In the genomic region with DNA sequence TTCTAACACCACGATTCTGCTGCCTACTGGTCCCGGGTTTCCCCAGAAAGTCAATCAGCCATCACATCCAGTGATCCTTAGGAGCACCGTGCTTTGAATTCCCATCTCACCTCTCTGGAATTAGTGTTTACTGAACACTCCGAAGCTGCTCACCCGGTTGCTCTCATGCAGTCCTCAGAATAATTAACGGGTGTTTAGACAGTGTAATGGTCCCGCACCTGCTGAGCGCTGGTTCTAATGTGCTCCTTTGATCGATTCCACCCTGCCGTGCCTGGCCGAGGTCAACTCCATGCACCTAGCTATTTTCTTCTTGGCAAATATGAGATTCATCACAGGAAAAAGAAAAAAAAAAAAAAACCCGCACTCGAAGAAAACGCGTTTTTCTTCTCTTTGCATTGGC, we compare ENCODE assay signal across 16 mouse cellular contexts. TPM values are rescaled to one million over a fixed set of nuclear protein-coding genes. Genes with fewer than 3 reads are reported as not detected.
DNase-seq lines count a peak whose midpoint lies in the region; ATAC-seq and TF ChIP-seq lines count a peak whose summit lies in the region.
"Had no signal": no experiment of that assay in that cellular context is flagged by ENCODE, and none has a peak within 500 bp of the region (broad histone marks: within the 10 kb centered on the region; RNA-seq: fewer than 3 reads in every experiment).

No protein-coding gene starts in this region.

- H3K36me3 ChIP-seq in hindbrain, embryonic 12.5 days: no peaks in the 10 kb centered on the region
- no peaks in the 10 kb centered on the region for H3K36me3 ChIP-seq in hindbrain, embryonic 10.5 days
- H3K36me3 ChIP-seq in E14TG2a.4 (ENCODE audit: insufficient read depth, low read length): peaks cover 31% of the 10 kb centered on the region
- H3K36me3 ChIP-seq in forebrain, embryonic 16.5 days (ENCODE audit: control insufficient read depth, insufficient read depth): no peaks in the 10 kb centered on the region
- H3K36me3 ChIP-seq in limb, embryonic 13.5 days: no peaks in the 10 kb centered on the region

- no peak overlapping the region for H3K9ac ChIP-seq in hindbrain, embryonic 12.5 days
- no peak overlapping the region for H3K9ac ChIP-seq in forebrain, embryonic 16.5 days (replicated peaks; ENCODE audit: low read depth, low read length)
- H3K9ac ChIP-seq in limb, embryonic 13.5 days: no peak overlapping the region

- no peak overlapping the region for H3K4me2 ChIP-seq in hindbrain, embryonic 12.5 days (replicated peaks)
- peak overlapping the region; percentile 43 for H3K4me2 ChIP-seq in forebrain, embryonic 16.5 days (ENCODE audit: low read length)
- H3K4me2 ChIP-seq in limb, embryonic 13.5 days (replicated peaks): peak overlapping the region; percentile 37; the same call in 1 of the 2 replicates

- peaks cover 2% of the 10 kb centered on the region; the same call in 1 of the 2 replicates for H3K27me3 ChIP-seq in hindbrain, embryonic 12.5 days
- peaks cover 36% of the 10 kb centered on the region for H3K27me3 ChIP-seq in hindbrain, embryonic 10.5 days (ENCODE audit: insufficient read depth, poor library complexity, severe bottlenecking)
- peaks cover 12% of the 10 kb centered on the region for H3K27me3 ChIP-seq in E14TG2a.4 (ENCODE audit: insufficient read depth, low read length)
- H3K27me3 ChIP-seq in forebrain, embryonic 16.5 days (replicated peaks; ENCODE audit: control insufficient read depth, insufficient read depth, low read length): no peaks in the 10 kb centered on the region
- peaks cover 21% of the 10 kb centered on the region for H3K27me3 ChIP-seq in limb, embryonic 13.5 days
- H3K27me3 ChIP-seq: Patski had no signal

- ATAC-seq in hindbrain, embryonic 12.5 days (ENCODE audit: low FRiP score): no peak
- no peak for ATAC-seq in forebrain, embryonic 16.5 days
- ATAC-seq in limb, embryonic 13.5 days (ENCODE audit: low FRiP score, low read depth): no peak
- ATAC-seq: CD4-positive, CD25-positive, alpha-beta regulatory T cell, adult 4 months; Patski had no signal

- no peak for DNase-seq in hindbrain, embryonic 10.5 days (ENCODE audit: low spot score)
- no peak for DNase-seq in layer of hippocampus, postnatal 36 days
- DNase-seq in adrenal gland, adult 8-10 months: no peak
- no peak for DNase-seq in thymus, postnatal 10 days (ENCODE audit: low spot score in 2 of 2)
- DNase-seq: adrenal gland, adult 2 months; cerebellum, adult 11-12 months; embryo, embryonic 11 days; kidney, adult 11 months; thymus, postnatal 36 days had no signal

- no peak overlapping the region for H3K4me3 ChIP-seq in hindbrain, embryonic 12.5 days
- no peak overlapping the region for H3K4me3 ChIP-seq in hindbrain, embryonic 10.5 days
- H3K4me3 ChIP-seq in E14TG2a.4 (replicated peaks; ENCODE audit: low read length): peak overlapping the region; percentile 52
- no peak overlapping the region for H3K4me3 ChIP-seq in forebrain, embryonic 16.5 days (replicated peaks; ENCODE audit: low read length)
- H3K4me3 ChIP-seq in limb, embryonic 13.5 days: no peak overlapping the region

- no peak for TF ChIP-seq CTCF in E14TG2a.4 (conservative IDR thresholded peaks at IDR 0.05; ENCODE audit: low read length)

- H3K9me3 ChIP-seq in hindbrain, embryonic 12.5 days (replicated peaks): no peaks in the 10 kb centered on the region
- H3K9me3 ChIP-seq in hindbrain, embryonic 10.5 days: no peaks in the 10 kb centered on the region
- H3K9me3 ChIP-seq in E14TG2a.4 (ENCODE audit: low read length): no peaks in the 10 kb centered on the region
- no peaks in the 10 kb centered on the region for H3K9me3 ChIP-seq in forebrain, embryonic 16.5 days (ENCODE audit: control insufficient read depth, low read length)
- no peaks in the 10 kb centered on the region for H3K9me3 ChIP-seq in limb, embryonic 13.5 days
- H3K9me3 ChIP-seq: heart, embryonic 10.5 days had no signal

- H3K27ac ChIP-seq in hindbrain, embryonic 12.5 days: 0 out of 2 replicates have a peak overlapping the region, but pooled peaks have one; percentile 5
- H3K27ac ChIP-seq in hindbrain, embryonic 10.5 days: no peak overlapping the region
- H3K27ac ChIP-seq in forebrain, embryonic 16.5 days (ENCODE audit: low read length): peak overlapping the region; percentile 8; the same call in 1 of the 2 replicates
- H3K27ac ChIP-seq in limb, embryonic 13.5 days: no peak overlapping the region

- peaks cover 35% of the 10 kb centered on the region for H3K4me1 ChIP-seq in hindbrain, embryonic 12.5 days
- peaks cover 54% of the 10 kb centered on the region for H3K4me1 ChIP-seq in hindbrain, embryonic 10.5 days (replicated peaks)
- peaks cover 78% of the 10 kb centered on the region for H3K4me1 ChIP-seq in E14TG2a.4 (replicated peaks; ENCODE audit: low read depth, low read length)
- H3K4me1 ChIP-seq in forebrain, embryonic 16.5 days (replicated peaks; ENCODE audit: control insufficient read depth, insufficient read depth, low read length): peaks cover 19% of the 10 kb centered on the region
- H3K4me1 ChIP-seq in limb, embryonic 13.5 days: peaks cover 32% of the 10 kb centered on the region

- 33% methylated on average over 15 of the region's 15 CpGs for WGBS in hindbrain, embryonic 12.5 days
- WGBS in hindbrain, embryonic 10.5 days: 39% methylated on average over 15 of the region's 15 CpGs
- 13% methylated on average over 15 of the region's 15 CpGs for WGBS in forebrain, embryonic 16.5 days
- WGBS in limb, embryonic 13.5 days: 21% methylated on average over 15 of the region's 15 CpGs

RNA-seq across cellular contexts. Expression of gene Parvb, which starts 6.7 kb away (rescaled TPM):
- 5.0 and 6.5 TPM in 2 replicates for polyA plus RNA-seq in hindbrain, embryonic 12.5 days (2016; fragmentation: Nextera tagmentation; extraction: Ambion mirVana)
- 7.1 and 7.6 TPM in 2 replicates for polyA plus RNA-seq in hindbrain, embryonic 10.5 days (2016; fragmentation: Nextera tagmentation; extraction: Ambion mirVana)
- polyA plus RNA-seq in forebrain, embryonic 16.5 days (2015; fragmentation: Nextera tagmentation; extraction: Ambion mirVana): 2.2 and 2.8 TPM in 2 replicates
- polyA plus RNA-seq in limb, embryonic 13.5 days (2015; fragmentation: Nextera tagmentation; extraction: Ambion mirVana): 3.5 and 3.7 TPM in 2 replicates
- 10 to 100 TPM; 32.4 to 37.7 TPM for total RNA-seq in layer of hippocampus, postnatal 36 days (2021)
- 10 to 100 TPM; 16.3 to 21.4 (median 19.9) TPM for total RNA-seq in adrenal gland, adult 8-10 months (2022)

RNA-seq across cellular contexts. Expression of gene Samm50, which starts 46.5 kb away (rescaled TPM):
- 87.8 and 94.7 TPM in 2 replicates for polyA plus RNA-seq in hindbrain, embryonic 12.5 days (2016; fragmentation: Nextera tagmentation; extraction: Ambion mirVana)
- 94.5 and 103 TPM in 2 replicates for polyA plus RNA-seq in hindbrain, embryonic 10.5 days (2016; fragmentation: Nextera tagmentation; extraction: Ambion mirVana)
- polyA plus RNA-seq in forebrain, embryonic 16.5 days (2015; fragmentation: Nextera tagmentation; extraction: Ambion mirVana): 88.5 and 91.8 TPM in 2 replicates
- polyA plus RNA-seq in limb, embryonic 13.5 days (2015; fragmentation: Nextera tagmentation; extraction: Ambion mirVana): 101 and 104 TPM in 2 replicates
- total RNA-seq in layer of hippocampus, postnatal 36 days (2021): 10 to 100 TPM; 93.0 to 93.1 TPM
- total RNA-seq in adrenal gland, adult 8-10 months (2022): 100 to 1,000 TPM; 125 to 142 (median 131) TPM

Comparison
In these comparisons a context has a peak if more than half of its experiments do, and no peak if none do; other contexts are left out.
1. H3K27ac ChIP-seq: peak in hindbrain, embryonic 12.5 days (single experiment) and forebrain, embryonic 16.5 days (single experiment); none in hindbrain, embryonic 10.5 days (single experiment) and limb, embryonic 13.5 days (single experiment).